Mouse (Mus musculus) heart, adult 9 months (tissue): ENCODE results near the gene Zmiz1.

Experiments
- DNase-seq, 2 experiments: peaks; one replicate each; pipeline ENCODE4 v3.0.0; 2022; ENCODE audit warnings: low spot score in 2 of 2

Zmiz1 gene

GRCm38 (mm10) chr14:25472096-25472861 lies 13.3 kb downstream of the Zmiz1 start:
- peak; percentile 69 to 82 for DNase-seq

GRCm38 (mm10) chr14:25472981-25473649 lies 14.1 kb downstream of the Zmiz1 start:
- peak; percentile 61 to 70 for DNase-seq

GRCm38 (mm10) chr14:25474017-25474416 lies 15.0 kb downstream of the Zmiz1 start:
- DNase-seq = no peak

DNA sequence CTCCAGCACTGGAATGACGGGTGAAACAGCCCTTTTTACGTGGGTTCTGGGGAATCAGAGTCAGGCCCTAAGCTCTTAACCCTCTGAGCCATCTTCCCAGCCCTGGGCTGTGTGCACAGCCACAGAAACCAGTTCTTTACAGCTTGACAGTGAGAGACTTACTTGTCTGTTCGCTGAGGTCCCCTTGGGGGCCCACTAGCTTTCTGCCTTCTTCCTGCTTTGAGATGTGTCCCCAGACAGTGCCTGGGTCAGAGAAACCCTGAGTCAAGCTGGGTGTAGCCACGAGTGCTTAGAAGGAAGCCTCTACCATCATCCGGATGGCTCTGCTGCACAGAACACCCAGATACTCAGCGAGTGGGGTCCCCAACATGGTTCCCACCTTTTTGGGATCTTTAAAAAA lies 15.7 kb downstream of the Zmiz1 start:
- no peak for DNase-seq

- DNase-seq = no peak
Observed at GRCm38 (mm10) chr14:25476048-25476447, 17.1 kb downstream of the Zmiz1 start.

DNA sequence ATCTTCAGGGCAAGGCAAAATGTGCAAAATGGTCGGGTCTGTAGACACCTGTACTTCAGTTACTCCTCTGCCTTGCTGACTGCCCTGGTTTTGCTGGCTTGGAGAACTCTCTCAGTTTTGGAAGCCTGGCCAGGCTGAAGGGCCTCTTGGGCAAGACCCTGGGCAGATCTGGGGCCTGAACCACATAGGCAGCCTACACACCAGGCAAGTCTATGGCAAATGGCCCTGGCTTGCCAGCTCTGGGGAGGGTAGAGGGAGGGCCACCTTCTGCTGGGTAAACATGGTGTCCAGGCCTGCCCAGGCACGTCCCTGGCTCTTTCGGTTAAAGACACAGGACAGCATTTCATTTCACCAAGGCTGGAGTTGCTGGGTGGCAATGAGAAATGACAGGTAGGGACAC lies 17.5 kb downstream of the Zmiz1 start:
- DNase-seq = no peak

DNA sequence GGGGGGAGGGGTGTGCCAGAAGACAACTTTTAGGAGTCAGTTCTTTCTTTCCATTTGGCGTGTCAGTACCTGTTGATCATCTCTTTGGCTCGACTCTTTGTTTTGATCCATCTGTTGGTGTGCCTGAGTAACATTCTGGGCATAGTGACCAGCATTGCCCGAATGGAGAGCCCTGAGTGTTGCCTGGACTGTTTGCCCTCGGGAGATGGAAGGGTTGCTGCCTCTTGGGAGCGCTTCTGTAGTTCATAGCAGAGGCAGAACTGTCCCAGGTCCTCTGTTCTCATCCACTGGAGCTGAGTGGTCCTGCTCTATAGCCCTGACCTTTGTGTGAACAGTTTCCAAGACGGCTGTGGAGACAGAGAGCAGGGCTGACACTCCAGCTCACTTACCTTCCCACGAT lies 18.3 kb downstream of the Zmiz1 start:
- DNase-seq = no peak

GRCm38 (mm10) chr14:25478257-25478656 lies 19.3 kb downstream of the Zmiz1 start:
- no peak for DNase-seq

GRCm38 (mm10) chr14:25478755-25479154 lies 19.8 kb downstream of the Zmiz1 start:
- no peak for DNase-seq

DNA sequence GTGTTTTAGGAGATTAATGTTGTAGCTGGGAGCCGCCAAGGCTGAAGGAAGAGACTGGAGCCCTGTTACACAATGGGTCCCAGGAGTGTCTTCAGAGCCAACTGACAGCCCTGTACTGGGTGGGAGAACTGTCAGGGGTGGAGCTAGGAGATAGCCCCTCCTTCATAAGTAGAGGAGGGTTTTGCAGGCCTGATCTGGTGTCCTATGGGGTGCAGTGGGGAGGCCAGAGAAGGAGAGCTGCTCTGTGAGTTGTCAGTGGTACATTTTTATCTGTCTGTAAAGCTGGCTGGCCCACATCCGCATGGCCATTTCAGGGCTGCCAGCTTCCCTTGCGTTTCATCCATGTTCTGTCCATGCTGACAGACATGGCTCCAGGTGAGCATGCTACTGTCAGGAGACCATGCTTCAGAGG lies 20.9 kb downstream of the Zmiz1 start:
- peak; percentile 63 to 67 for DNase-seq

DNA sequence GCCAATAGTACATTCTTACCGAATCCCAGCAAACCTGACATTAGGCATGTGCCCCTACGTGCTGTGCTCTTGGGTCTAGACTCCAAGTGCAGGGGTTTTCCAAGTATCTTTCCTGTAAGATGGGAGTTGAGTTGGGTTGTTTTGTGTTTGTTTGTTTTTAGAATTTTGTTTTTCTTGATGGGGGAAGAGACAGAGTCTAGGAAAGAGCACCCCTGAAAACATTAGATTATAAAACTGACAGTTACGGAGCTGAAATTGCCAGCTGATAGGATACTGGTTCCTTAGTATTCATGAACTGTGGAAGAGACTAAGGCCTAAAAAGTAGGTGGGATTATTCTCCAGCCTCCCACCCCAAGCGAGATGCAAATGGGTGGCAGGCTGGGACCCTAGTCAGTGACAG lies 21.5 kb downstream of the Zmiz1 start:
- DNase-seq = no peak

DNA sequence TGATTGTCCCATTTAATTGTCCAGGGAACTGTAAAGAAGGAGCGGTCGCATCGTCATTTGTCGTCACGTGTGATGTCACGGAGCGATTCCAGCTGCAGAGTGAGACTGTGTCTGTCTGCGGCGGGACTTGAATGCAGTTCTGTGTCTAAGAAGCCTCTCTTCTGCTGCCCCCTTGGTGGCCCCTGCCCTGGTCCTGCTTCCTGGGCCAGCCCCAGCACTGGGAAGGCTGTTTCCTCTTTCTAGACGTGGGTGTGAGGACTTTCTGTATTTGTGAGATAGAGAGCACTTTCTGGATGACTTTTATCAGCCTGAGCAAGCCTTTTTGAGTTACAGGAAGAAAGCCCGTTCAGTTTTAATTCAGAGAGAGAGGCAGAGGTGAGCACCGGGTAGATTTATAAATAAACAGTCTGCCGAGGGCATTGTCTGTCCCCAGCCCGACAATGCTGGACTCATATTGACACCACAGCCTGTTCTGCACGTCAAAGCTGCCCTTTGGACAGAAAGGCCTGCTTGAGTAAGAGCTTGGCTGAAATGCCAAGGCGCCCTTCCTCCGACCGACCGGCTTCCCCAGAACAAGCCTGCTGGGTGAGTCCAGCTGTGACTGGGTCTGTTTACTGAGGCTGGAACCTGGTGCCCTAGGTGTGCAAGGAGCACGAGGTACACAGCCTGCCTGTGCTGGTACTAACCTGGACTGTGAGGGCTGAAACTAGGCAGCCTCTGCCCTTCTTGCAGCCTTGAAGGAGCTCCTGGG lies 22.1 kb downstream of the Zmiz1 start:
- peak; percentile 68 to 74 for DNase-seq

GRCm38 (mm10) chr14:25481667-25482331 lies 22.8 kb downstream of the Zmiz1 start:
- no peak for DNase-seq

DNA sequence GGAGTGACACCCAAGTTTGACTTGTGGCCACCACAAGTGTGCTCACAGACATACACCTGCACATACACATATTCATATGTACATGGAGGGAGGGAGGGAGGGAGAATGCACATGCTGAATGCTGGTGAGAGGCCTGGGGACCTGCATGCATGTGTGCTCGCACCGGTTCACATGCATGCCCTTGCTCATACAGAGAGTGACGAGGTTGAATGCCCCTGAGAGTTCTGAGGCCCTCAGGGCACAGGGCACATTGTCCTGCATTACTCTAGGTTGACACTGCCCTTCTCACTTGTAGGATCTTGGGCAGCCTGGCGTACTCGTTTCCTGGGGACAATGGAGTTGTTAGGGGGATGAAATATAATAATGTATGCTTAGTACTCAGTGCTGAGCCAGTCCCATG lies 23.4 kb downstream of the Zmiz1 start:
- DNase-seq = no peak

DNA sequence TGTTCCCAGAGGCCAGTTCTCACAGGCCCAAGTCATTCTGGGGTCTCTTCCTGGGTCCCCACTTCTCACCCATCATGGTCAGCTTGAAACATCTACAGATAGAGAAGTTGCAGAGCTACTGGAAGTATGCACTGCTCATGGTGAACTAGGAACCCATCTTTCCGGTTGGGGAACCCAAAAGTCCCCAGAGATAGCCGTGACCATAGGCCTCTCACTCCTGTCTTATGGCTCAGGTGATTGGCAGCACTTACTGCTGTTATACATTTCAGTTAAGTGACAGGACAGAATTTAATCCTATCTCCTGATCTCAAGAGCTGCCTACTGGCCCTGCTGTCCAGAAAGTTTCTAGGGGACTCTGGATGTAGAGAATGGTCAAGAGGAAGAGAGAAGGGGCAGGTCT lies 24.3 kb downstream of the Zmiz1 start:
- DNase-seq = no peak

DNA sequence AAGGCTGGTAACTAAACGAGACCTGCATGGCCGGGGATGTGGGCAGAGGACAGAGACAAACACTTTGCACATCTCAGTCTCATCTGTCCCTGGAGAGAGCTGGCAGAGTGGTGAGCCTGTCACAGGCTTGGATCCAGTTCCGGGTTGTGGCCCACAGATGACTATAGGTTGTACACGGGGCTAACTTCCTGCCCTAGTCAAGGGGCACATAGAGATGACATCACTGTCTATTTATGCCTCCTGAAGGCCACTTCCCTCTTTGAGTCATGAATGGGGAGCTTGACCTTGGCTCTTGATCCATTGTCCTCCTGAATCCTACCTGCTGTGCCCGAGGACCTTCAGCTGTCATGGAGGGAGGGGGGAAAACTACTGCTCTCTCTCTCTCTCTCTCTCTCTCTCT lies 25.1 kb downstream of the Zmiz1 start:
- peak in 1 of 2 experiments; percentile 71 for DNase-seq

DNA sequence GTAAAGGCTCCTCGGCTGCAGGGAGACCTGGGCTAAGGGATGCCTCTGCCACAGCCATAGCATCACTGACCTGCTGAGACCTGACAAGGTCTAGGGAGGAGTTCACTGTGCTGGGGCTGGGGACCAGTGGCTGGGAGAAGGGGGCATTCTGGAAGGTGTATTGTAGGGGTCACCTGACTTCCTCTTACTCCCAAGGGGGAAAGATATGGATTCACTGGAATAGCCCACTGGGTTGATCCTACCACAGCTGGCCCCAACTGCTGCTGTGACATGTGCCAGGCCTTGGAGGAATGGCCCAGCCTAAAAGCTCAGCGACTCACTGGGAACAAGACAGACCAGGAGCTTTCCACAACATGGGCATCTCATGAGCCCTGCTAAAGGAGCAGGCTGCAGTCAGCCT lies 27.2 kb downstream of the Zmiz1 start:
- DNase-seq = no peak

DNA sequence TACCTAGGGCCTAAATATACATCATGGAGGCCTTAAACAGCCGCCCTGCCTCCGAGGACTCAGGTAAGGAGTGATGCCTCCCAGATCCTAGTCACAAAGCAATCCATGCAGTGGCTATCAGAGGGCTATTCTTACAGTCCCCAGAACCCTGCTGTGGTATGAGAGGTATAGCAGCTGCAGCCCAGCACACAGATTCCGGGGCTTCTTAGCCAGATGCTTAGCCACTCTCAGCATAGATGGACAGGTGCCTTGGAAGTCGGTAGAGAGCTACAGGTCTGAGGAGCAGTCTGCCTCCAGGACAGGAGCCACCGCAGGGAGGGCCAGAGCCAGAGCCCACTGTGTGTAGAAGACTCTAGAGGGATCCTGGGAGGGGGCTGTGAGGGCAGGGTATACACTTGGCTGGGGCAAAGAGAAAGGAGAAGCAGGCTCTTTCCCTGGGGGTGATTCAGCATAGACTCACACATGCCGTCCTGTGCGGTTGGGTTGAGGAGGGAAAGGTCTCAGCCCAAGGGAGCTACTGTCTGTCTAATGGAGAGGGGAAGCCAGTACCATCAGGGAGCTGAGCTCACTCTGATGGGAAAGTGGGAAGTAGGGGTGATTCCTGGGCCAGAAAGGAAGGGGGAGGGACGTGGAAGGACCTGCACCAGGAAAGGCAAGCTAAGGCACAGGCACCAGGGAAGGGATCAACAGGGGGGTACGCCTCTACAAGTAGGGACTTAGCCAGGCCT lies 27.9 kb downstream of the Zmiz1 start:
- peak in 1 of 2 experiments; percentile 61 for DNase-seq

- DNase-seq = peak in 1 of 2 experiments; percentile 54
Observed at GRCm38 (mm10) chr14:25487470-25487955, 28.5 kb downstream of the Zmiz1 start.

DNA sequence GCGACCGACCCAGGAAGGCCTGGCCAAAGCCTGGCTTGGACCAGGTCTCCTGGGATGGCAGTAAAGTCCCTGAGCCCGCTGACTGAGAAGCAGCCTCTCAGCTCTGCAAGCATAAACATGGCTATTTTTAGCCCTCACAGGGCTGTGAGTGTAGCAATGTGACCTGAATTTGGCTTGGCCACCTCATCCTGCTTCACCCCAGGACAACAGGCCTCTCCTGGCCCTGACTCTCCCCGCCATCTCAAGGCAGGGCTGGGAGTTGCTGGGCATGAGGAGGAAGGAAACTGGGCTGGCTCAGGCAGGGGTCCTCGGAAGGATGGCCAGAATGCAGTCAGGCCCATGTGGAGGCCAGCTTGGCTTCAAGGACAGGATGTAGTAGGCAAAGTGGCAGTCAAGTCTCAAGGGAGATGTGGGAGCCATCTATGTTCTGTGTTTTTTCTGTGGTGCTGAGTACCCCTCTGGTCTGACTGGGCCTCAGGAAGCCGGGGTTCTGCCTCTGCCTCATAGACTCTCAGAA lies 29.2 kb downstream of the Zmiz1 start:
- peak; percentile 88 to 89 for DNase-seq
